Comparison of ENCODE assay signal across 8 mouse cellular contexts in the genomic region with DNA sequence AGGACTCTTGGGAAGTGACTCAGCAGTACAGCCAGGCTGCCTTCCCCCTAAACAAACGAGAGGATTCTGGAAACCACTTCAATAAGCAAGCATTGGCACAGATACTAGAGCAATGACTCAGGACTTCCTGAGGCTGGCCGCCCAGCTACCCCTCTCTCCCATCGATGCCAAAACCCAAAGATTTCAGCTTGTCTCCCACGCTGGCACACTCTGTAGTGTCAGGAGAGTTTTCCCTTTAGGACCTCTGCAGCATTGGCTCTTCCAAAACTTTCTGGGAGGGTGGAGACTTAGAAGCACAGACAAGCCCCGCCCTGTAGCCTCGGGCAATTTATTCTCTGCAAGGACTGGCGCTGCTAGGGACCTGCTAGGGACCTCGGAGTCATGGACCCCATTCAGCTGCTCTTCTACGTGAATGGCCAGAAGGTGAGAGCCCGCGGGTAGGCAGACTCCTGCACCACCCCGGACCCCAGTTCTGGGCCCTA. TPM values are rescaled to one million over a fixed set of nuclear protein-coding genes. Genes with fewer than 3 reads are reported as not detected.
A peak's percentile ranks its signal among the peaks of the same experiment; 100 is the strongest.
DNase-seq lines count a peak whose midpoint lies in the region; ATAC-seq lines count a peak whose summit lies in the region.

A gene (plus strand): TSS at position 296 of the 482 bp plus-strand sequence.

- no peak for ATAC-seq in forebrain, embryonic 12.5 days (ENCODE audit: low FRiP score)
- ATAC-seq in neutrophil, adult 5-6 weeks (ENCODE audit: extremely low read depth, insufficient number of reproducible peaks, low FRiP score, poor library complexity, severe bottlenecking): 0 out of 2 replicates have a peak, but pooled peaks have one; percentile 23

- H3K9ac ChIP-seq in forebrain, embryonic 12.5 days: no peak within 1 kb of the TSS

- no peaks in the 10 kb centered on the region for H3K27me3 ChIP-seq in forebrain, embryonic 12.5 days

- peaks cover 10% of the 10 kb centered on the region; the same call in 1 of the 2 replicates for H3K4me1 ChIP-seq in forebrain, embryonic 12.5 days

- no peak within 1 kb of the TSS for H3K27ac ChIP-seq in forebrain, embryonic 12.5 days

- no peaks in the 10 kb centered on the region for H3K36me3 ChIP-seq in forebrain, embryonic 12.5 days (replicated peaks)

- 16% methylated on average over 12 of the region's 12 CpGs for WGBS in forebrain, embryonic 12.5 days

- H3K4me2 ChIP-seq in forebrain, embryonic 12.5 days: peak within 1 kb of the TSS; percentile 10

- peak; percentile 92 for DNase-seq in R1 (ENCODE audit: low read depth, low spot score)
- DNase-seq in cerebellum, adult 11 months: peak; percentile 35
- peak; percentile 72 to 76 for DNase-seq in heart, postnatal 10 days
- DNase-seq in kidney, postnatal 4 days: peak; percentile 41 to 61
- peak; percentile 76 to 82 for DNase-seq in lung, adult 18-20 months
- no peak for DNase-seq in spleen, postnatal 10 days (ENCODE audit: low spot score in 2 of 2)

- intact Hi-C loops in heart, postnatal 10 days (cut with DNase I): loop anchor here (2.0 kb wide), 1 partner anchor 605 kb away; no protein-coding TSS in a partner anchor

- H3K4me3 ChIP-seq in forebrain, embryonic 12.5 days (replicated peaks): no peak within 1 kb of the TSS

- no peaks in the 10 kb centered on the region for H3K9me3 ChIP-seq in forebrain, embryonic 12.5 days

RNA-seq across cellular contexts. Expression of the gene that starts here (rescaled TPM):
- 0.10 and 0.12 TPM in 2 replicates for polyA plus RNA-seq in forebrain, embryonic 12.5 days (2016; fragmentation: Nextera tagmentation; extraction: Ambion mirVana)
- 1 to 10 TPM; 2.7 to 2.9 TPM for total RNA-seq in heart, postnatal 10 days (2021)
- 0.23 TPM in 1 of 2 replicates, not detected in the other for total RNA-seq in neutrophil, adult 5-6 weeks (2017)

Comparison
In these comparisons a context has a peak if more than half of its experiments do, and no peak if none do; other contexts are left out.
1. Peak in ATAC-seq in neutrophil, adult 5-6 weeks; RNA of the gene not detected or under 1 TPM.
2. DNase-seq: peak in R1 (single experiment), cerebellum, adult 11 months (single experiment), heart, postnatal 10 days (2 of 2), kidney, postnatal 4 days (2 of 2) and lung, adult 18-20 months (2 of 2); none in spleen, postnatal 10 days (0 of 2).